ENCODE assay signal across 8 mouse cellular contexts in genomic region chr1:72225054-72225718, GRCm38 (mm10). TPM values are rescaled to one million over a fixed set of nuclear protein-coding genes. Genes with fewer than 3 reads are reported as not detected.
DNase-seq lines count a peak whose midpoint lies in the region; ATAC-seq lines count a peak whose summit lies in the region.

No protein-coding gene starts in this region.

- H3K36me3 ChIP-seq in hindbrain, embryonic 12.5 days = no peaks in the 10 kb centered on the region
- no peaks in the 10 kb centered on the region for H3K36me3 ChIP-seq in midbrain, embryonic 15.5 days (replicated peaks)

- peaks cover 16% of the 10 kb centered on the region for H3K27me3 ChIP-seq in hindbrain, embryonic 12.5 days
- peaks cover 11% of the 10 kb centered on the region for H3K27me3 ChIP-seq in midbrain, embryonic 15.5 days (replicated peaks)

- WGBS in hindbrain, embryonic 12.5 days = 6% methylated on average over 13 of the region's 13 CpGs
- 7% methylated on average over 13 of the region's 13 CpGs for WGBS in midbrain, embryonic 15.5 days

- H3K4me1 ChIP-seq in hindbrain, embryonic 12.5 days = peaks cover 5% of the 10 kb centered on the region; the same call in 1 of the 2 replicates
- 0 out of 2 replicates have a peak, but pooled peaks cover 2% of the 10 kb centered on the region for H3K4me1 ChIP-seq in midbrain, embryonic 15.5 days

- DNase-seq in kidney, postnatal 10 days = peak; percentile 11
- no peak for DNase-seq in kidney, adult 9 months
- DNase-seq in cerebellum, adult 9-11 months = peak; percentile 67
- DNase-seq in urinary bladder, adult 18-20 months (ENCODE audit: low spot score in 2 of 2) = no peak
- DNase-seq in yolk sac, embryonic 10.5 days (ENCODE audit: low spot score) = no peak
- DNase-seq in gastrocnemius, postnatal 4 days (ENCODE audit: low spot score in 2 of 2) = no peak

- H3K27ac ChIP-seq in hindbrain, embryonic 12.5 days = no peak overlapping the region
- H3K27ac ChIP-seq in midbrain, embryonic 15.5 days = no peak overlapping the region; the same call in 1 of the 2 replicates

- no peak for ATAC-seq in hindbrain, embryonic 12.5 days (ENCODE audit: low FRiP score)
- ATAC-seq in midbrain, embryonic 15.5 days (replicated peaks) = 0 out of 2 replicates have a peak, but pooled peaks have one; percentile 3

- H3K9me3 ChIP-seq in hindbrain, embryonic 12.5 days (replicated peaks) = no peaks in the 10 kb centered on the region
- H3K9me3 ChIP-seq in midbrain, embryonic 15.5 days = no peaks in the 10 kb centered on the region

- peak overlapping the region; percentile 37 for H3K4me3 ChIP-seq in hindbrain, embryonic 12.5 days
- peak overlapping the region; percentile 50 for H3K4me3 ChIP-seq in midbrain, embryonic 15.5 days

- H3K4me2 ChIP-seq in hindbrain, embryonic 12.5 days (replicated peaks) = peak overlapping the region; percentile 51
- H3K4me2 ChIP-seq in midbrain, embryonic 15.5 days = peak overlapping the region; percentile 77

- 0 out of 2 replicates have a peak overlapping the region, but pooled peaks have one; percentile 35 for H3K9ac ChIP-seq in hindbrain, embryonic 12.5 days
- peak overlapping the region; percentile 40; the same call in 1 of the 2 replicates for H3K9ac ChIP-seq in midbrain, embryonic 15.5 days

RNA-seq across cellular contexts. Expression of gene Mreg, which starts 13.1 kb away (rescaled TPM):
- 11.9 and 12.9 TPM in 2 replicates for polyA plus RNA-seq in hindbrain, embryonic 12.5 days (2016; fragmentation: Nextera tagmentation; extraction: Ambion mirVana)
- polyA plus RNA-seq in midbrain, embryonic 15.5 days (2015; fragmentation: Nextera tagmentation; extraction: Ambion mirVana) = 1.7 and 2.2 TPM in 2 replicates
- 10 to 100 TPM; 33.4 to 36.6 TPM for total RNA-seq in gastrocnemius, postnatal 4 days (2021)

RNA-seq across cellular contexts. Expression of gene Pecr, which starts 58.9 kb away (rescaled TPM):
- 13.2 and 16.5 TPM in 2 replicates for polyA plus RNA-seq in hindbrain, embryonic 12.5 days (2016; fragmentation: Nextera tagmentation; extraction: Ambion mirVana)
- 5.7 and 5.8 TPM in 2 replicates for polyA plus RNA-seq in midbrain, embryonic 15.5 days (2015; fragmentation: Nextera tagmentation; extraction: Ambion mirVana)
- 10 to 100 TPM; 16.9 to 17.8 TPM for total RNA-seq in gastrocnemius, postnatal 4 days (2021)

RNA-seq across cellular contexts. Expression of gene Tmem169, which starts 59.0 kb away (rescaled TPM):
- 31.0 and 36.0 TPM in 2 replicates for polyA plus RNA-seq in hindbrain, embryonic 12.5 days (2016; fragmentation: Nextera tagmentation; extraction: Ambion mirVana)
- polyA plus RNA-seq in midbrain, embryonic 15.5 days (2015; fragmentation: Nextera tagmentation; extraction: Ambion mirVana) = 37.8 and 41.1 TPM in 2 replicates
- under 1 TPM; 0.49 TPM for total RNA-seq in gastrocnemius, postnatal 4 days (2021)

Comparison
In these comparisons a context has a peak if more than half of its experiments do, and no peak if none do; other contexts are left out.
1. DNase-seq: peak in kidney, postnatal 10 days (single experiment) and cerebellum, adult 9-11 months (single experiment); none in kidney, adult 9 months (single experiment), urinary bladder, adult 18-20 months (0 of 2), yolk sac, embryonic 10.5 days (single experiment) and gastrocnemius, postnatal 4 days (0 of 2).